Mouse (Mus musculus) layer of hippocampus, postnatal 10 days (tissue): ENCODE data around the gene Mmd. TPM values are rescaled to one million over a fixed set of nuclear protein-coding genes. Genes with fewer than 3 reads are reported as not detected.

Experiments
- DNase-seq, 2 experiments: peaks; one replicate each; pipeline ENCODE4 v3.0.0; 2021; ENCODE audit warnings: low spot score in 2 of 2
- long read RNA-seq: library from polyadenylated mRNA; stranded (forward); transcript quantifications from one replicate; pipeline ENCODE4 v2.0.0, GENCODE M21; 2023
- total RNA-seq, 2 experiments: library from RNA; stranded (reverse); gene quantifications; 2 replicates each; pipeline ENCODE4 v1.2.3; 2021

Mmd gene
- total RNA-seq = 100 to 1,000 TPM; 311 to 324 TPM
- long read RNA-seq, transcript Mmd-201 (7 exons, 2,677 nt) = major isoform, 120 of 178 reads
- long read RNA-seq, partial matches to known transcripts = 45 of 178 reads
- long read RNA-seq, other reads (novel, unspliced or antisense) = 12 of 178 reads

DNA sequence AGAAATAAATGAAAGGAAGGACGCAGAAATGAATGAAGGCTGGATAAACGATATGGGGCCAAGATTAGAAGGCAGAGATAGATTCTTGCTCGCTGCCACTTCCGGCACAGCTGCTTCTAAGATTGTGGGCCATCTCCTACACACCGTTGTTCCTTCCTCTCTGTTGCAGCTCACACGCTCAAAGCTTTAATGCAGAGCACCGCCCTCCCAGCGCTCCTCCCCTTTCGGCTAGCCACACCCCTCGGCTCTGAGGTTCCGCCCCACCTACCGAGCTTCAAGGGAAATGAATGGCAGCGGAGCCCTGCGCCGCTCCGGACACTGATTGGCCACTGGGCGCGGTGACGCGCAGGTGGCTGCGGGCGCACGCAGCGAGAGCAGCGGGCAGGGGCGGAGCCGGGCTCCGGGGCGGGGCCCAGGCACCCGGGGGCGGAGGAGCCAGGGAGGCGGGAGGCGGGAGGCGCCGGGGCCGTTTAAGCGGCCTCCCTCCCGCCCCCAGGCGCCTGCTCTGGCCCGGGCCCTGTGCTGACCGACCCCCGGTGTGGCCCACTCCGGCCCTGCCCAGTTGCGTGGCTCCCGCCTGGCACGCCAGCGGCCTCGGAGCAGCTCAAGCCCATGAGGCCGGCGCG lies at the start of gene Mmd:
Gene Mmd (plus strand): TSS at position 432 of the 626 bp plus-strand sequence.
- DNase-seq = peak; percentile 96 to 97

DNA sequence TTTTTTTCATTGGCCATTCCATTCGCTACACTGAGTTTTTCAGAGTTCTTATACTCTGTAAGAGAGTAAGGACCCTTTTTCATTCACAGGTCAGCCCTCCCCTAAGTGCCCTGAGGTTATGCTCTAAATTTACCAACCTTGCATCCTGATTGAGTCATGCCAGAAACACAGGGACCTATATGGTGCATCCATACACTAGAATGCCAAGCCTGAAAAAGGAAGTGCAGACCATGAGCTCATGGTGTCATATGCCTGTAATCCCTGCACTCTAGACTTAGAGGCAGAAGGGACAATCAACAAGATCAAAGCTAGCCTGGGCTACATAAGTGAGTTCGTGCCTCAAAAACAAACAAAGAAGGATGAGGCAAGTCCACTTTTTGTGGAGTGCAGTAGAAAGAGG lies 48.4 kb upstream of the Mmd start:
- DNase-seq = no peak

DNA sequence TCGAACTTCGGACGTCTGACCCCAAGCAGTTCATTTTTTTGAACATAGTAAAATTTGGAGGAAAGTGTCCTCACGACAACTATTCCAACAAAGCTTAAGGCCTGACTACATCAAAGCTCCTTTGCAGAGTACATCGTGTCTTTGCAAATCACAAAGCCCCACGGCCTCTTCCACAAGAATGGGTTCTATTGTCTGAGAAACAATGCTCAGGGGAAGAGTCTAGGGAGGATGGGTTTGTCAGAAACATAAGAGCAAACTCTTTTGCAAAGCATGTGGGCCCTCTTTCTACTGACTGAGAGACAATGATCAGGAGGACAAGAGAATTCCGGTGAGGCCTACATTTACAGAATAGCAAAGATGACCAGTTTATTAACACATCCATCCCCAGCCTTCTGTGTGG lies 35.0 kb upstream of the Mmd start:
- DNase-seq = no peak

DNA sequence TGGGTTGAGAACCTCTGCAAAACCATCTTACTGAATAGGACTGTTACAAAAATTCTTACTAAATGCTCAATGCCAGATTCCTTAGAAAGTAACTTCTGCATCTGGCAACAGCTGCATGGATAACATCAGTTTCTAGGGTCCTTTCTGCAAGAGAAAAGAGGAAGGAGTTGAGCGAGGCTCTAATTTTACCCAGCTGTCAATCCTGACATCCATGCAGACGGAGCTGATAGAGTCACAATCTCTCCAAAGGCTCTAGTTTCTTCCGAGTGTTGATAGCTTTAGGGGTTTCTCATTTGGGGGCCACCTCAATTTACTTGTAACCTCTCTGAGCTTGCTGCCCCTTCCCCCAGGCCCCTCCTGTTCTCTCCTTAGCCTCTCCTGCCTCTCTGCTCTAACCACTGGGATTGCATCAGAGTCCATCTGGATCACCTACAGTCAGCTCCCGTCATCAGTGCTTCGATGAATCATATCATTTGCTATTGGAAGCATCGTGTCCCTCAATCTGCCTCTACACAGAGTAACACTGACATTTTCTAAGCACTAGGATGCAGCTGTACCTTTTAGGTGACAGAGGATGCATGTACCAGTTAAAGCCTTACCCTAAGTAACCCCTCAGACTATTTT lies 29.1 kb upstream of the Mmd start:
- DNase-seq = no peak

DNA sequence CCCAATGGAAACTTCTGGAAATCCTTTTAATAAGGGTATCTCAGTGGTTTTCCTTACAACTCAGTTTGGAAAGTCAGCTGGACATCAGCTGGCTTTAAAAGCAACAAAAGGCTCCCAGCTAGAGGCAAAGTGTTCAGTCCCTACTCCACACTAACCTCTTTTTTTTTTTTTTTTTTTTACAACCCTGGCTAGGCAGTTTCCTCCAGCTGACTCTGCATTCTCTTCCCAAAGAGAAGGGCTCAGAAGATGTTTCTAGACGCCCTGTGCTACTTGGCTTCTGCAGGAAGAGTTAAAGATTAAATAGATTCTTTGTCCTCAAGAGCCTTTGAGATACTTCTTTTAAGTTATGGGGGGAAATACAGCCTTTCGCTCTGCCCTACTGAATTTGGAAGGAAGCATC lies 28.5 kb upstream of the Mmd start:
- no peak for DNase-seq

DNA sequence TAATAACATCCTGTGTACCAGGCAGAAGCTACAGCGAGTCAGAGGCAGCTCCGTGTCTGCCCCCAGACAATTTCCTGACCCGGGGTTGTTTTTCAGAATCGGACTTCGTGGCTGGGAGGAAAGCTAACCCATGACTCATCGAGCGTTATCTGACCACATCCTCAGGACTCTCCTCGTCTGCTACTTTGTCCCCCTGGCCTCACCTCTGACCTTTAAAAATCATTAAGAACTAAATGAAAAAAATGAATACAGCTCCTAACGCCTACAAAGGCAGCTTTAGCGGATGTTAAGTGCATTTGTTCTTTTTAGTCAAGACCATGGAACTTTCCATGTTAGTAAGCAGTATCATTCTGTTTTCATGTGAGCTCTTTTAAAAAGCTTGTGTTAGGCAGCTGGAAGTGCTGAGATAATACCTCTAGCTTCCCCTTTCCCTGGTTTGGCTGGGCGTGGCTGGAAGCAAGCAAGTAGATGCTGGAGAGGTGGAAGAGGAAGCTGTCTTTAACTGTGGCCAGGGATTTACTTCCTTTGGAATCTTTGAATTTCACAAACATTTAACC lies 24.3 kb upstream of the Mmd start:
- DNase-seq = no peak

DNA sequence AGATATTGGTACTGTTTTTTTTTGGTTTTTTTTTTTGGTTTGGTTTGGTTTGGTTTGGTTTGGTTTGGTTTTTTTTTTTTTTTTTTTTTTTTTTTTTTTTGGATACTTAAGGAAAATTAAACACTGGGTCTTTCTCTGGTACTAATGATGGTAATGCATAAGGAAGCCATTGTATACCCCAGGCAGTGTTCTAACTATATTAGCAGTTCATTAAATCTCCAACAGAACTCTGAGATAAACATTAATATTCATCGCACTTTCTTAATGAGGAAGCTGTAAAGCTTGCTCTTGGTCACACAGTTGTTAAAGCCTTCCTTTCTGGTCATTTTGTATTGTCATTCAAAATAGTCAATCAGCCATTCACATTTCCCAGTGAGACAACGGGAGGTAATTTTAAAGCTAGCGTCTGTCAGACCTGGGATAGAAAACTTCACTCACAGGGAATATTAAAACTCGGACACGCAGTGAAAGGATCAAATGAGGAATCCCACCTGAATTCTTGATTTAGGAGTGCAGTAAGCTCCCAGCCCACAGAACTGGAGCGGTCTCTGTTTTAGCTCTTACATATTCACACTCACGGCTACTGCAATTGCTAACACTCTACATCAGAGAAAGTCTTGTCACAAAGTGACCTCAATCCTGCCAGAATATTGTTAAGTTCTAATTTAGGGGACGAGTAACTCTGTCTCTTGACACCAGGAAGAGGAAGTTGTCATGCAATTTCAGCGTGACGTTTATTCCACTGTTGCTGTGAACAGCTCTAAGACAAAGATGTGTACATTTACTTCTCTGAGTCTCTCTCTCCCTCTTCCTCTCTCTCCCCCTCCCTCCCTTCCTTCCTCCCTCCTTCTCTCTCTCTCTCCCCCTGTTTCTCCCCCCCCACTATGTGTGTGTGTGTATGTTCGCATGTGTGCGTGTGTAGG lies 22.0 kb upstream of the Mmd start:
- no peak for DNase-seq

DNA sequence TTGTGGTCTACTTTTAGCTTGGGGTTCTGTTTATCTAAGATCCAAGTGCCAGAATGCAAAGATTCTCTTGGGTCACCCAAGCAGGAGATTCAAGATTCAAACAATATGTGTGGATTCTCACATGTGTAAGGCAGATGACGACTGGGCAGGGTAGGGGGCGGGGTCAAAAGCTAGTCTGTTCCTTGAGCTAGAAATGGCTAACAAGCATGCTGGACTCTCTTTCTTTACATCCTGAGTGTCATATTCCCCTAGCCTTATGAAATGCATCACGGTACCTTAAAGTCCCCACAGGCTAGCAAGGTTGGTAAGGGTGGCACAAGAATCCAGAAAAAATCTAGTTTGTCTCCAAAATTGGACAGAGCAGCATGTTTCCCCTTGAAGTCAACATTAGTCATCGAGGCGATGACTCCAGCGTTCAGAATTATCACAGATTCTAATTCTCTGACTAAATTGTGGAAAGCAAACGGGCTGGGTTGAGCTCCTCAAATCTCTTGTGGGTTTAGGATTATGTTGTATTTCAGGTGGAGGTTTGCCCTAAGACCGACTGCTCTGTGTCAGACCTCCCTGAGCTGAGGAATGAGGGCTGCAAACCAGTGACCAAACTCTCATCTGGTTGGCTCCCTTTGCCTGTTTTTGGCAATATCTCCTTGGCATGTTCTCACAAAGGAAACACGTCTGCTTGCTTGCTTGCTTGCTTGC lies 20.9 kb upstream of the Mmd start:
- DNase-seq = no peak

DNA sequence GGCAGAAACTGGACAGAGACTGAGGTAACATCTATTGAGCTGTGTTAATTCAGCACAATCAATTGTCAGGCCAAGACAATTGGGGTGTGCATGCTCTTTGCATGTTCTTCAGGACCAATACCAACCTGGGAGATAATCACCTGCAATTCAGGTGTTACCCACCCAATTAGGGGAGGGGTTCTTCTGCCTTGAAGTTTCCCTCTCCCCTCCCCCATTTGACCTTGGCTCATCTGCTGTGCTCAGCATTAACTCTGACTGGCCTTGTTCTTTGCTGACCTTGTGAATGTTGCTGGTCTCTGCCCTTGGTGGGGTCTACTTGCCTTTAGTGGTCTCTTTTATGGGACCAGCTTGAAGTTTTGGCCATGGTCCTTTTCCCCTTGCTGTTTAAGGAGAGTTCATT lies 19.5 kb upstream of the Mmd start:
- no peak for DNase-seq

DNA sequence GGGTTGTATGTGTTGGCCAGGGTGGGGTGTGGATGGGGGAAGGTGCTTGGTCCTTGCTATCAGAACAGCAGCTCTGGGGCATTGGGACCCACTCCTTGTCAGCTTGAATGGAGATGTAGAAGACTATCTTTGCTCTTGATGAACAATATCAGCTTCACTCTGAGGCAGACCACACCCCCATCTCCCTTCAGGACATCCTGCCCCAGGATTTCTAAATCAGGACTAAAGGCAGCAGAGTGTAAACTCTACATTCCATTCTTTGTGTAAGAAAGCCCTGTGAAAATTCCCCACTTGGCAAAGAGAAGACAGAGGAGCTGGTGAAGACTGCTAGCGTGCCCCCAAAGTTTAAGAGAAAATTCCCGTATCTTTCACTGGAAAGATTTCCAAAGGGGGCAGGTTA lies 18.6 kb upstream of the Mmd start:
- DNase-seq = no peak

DNA sequence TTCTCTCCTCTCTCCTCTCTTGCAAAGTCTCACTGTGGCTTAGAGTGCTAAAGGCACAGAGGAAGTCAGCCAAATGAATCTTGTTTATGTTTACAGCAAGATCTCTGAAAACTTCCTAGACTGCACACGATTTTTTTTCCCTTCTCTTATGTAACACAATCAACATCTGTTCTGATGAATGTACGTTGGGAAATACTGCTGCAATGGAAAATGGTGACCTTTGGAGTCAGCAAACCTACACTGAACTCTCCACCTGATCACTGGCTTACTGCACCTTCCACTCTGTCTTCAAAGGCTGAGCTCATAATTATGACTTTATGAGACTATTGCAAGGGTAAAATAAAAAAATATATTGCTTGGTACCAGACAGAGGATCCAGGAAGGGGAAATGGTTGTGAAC lies 17.6 kb upstream of the Mmd start:
- no peak for DNase-seq

DNA sequence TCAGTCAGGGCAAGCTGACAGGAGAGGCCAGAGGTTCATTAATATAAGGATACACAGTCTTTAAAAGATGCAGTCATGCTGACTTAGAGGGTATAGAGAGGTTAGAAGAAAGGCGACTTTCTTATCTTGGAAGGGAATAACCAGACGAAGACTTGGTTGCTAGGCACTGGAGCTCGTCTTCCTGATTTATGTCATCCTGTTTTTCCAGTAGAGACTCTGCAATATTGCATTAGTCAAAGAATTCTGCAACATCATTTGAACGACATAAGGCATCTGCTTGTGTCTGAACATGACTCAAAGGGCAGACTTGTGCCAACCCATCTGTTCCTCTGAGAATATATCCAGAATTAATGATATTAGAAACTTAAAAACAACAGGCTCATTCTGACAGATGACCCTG lies 16.6 kb upstream of the Mmd start:
- DNase-seq = no peak

DNA sequence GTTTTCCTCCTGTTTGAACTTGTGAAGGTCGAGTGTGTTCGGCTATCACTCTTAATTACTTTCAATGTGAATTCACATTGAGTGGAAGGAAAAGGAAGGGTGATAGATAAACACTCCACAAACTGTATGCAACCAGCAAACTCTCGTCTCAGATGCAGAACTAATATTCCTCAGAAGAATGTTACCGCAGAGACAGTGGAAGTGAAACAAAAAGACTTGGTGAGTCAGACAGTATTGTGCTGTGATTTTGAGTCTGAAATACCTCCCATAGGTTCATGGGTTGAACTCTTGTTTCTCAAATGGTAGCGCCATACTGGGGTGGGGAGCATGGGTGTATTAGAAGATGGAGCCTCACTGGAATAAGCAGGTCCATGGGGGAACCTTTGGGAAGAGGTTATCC lies 14.0 kb upstream of the Mmd start:
- no peak for DNase-seq

DNA sequence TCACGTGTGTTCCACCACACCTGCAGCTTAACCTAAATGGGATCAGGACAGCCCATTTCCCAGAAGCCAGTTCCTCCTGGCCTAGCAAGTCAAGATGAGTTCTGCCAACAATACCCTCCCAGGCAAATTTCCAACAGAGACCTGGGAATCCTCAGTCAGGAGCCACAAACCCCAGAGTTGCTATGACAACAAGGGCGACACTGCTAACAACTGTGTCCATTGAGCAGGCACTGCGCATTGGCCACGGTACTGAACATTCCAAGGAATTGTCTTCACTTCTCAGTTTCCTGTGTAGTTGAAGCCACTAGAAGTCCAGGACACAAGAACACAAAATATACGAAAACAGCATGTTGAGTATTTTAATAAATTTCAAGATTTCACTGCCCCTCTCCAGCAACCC lies 11.6 kb upstream of the Mmd start:
- DNase-seq = no peak

DNA sequence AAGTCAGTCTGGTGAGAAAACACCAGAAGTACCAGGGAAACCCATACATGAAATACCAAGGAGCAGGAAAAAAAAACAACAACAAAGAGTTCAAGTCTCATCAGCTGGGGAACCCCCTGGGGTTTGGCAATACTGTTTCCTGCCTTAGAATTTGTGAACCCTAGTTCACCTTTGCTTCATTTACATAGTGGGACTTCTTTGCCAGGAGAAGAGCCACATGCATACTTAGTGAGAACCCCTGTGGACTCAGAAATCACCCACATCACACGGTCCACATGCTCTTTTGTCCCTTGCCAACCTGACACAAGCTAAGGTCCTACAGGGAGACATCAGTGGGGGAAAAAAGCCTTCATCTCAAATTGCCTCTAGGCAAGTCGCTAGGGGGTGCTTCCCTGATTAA lies 10.6 kb upstream of the Mmd start:
- no peak for DNase-seq

DNA sequence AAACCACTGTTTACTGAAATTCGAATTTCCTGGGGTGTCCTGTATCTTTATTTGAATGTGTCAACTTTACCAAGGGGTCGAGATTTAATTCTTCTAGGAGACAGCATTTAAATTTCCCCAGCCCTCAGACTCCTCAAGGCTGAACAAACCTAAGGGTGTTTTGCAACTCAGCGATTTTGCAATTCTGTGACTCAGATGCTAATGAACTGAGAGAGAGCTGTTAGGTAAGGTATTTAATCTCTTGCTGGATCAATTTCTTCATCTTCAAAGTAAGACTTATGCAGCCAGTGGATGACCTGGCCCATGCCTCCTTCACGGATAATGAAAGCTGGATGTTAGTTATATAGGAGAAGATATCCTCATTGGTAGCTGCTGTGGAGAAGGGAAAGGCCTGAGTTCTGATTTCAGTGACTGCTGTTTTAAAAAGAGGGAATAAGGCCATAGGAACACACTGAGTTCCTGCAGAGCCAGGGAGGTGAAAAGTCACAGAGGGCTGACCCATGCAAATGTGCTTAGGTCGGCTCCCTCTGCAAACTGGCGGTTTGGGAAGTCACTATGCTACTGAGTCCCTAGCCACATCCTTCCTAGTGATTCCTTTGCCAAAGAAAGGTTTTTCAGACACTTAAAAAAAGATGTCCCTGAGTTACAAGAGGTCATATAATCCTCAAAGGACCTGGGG lies 8.5 kb upstream of the Mmd start:
- DNase-seq = no peak

DNA sequence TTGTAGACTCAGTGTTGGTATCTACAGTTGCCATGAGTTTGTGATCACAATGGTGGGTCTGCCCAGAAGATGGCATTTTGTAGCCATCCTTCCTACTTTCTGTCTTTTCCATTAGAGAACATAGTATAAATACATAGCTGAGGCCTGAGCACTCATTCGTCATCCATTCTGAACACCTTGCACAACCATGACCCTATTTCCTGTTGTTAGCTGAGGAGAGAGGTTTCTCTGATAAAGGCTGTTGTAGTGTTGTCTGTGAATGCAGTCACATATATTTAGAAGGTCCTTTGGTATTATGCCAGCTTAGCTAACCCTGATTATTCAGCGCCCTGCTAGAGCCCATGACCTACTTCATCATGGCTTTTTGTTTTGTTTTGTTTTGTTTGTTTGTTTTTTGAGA lies 7.4 kb upstream of the Mmd start:
- DNase-seq = no peak

DNA sequence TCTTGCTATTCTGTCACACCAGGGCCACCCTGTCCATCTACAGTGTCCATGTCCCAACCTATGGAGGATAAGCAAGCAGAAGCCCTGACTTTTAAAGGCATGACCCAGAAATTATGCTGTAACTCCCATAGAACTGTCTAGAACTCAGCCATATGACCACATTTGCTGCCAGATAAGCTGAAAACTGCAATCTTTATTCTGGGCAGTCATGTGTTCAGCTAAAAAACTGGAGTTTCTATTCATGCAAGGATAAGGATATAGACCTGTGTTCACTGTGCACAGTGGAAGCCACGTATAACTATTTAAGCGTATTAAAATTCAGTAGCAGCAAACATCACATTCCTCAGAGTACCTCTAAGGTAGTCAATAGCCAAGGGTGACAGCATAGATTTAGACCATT lies 6.0 kb upstream of the Mmd start:
- no peak for DNase-seq

DNA sequence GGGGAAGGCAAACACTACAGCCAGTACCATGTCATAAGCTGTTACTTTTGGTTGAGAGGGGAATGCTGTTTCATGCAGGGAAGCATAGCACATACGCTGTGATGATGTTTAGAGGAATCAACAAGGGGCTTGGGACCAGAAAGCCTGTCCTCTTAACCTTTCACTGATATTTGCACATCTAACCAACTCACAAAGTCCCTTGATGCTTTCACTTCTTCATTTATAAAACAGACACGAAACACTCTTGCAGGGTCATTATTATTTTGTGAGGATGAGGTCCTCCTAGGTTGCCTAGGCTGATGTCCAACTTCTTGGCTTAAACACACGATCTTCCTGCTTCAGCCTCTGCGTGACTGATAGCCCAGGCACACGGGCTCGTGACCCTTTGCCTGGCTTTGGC lies 3.6 kb upstream of the Mmd start:
- DNase-seq = no peak

DNA sequence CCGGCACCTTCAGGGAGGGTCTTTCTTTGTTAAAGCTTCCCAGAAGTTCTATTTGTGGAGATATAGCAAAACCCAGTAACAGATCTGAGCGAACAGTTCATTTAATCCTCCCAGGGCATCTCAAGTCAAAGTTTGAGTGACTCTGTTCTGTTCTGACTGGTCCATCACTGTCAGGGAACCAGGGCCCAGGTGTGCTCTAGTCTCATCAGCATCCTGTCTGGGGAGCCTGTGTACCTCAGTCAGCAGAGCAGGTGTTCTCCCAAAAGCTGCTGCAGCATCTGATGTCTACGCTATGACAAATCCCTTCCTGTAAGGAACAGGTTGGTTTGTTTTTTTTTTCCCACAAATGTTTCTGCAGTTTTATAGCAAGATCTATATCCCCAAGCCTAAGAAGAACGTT lies 2.6 kb upstream of the Mmd start:
- no peak for DNase-seq

DNA sequence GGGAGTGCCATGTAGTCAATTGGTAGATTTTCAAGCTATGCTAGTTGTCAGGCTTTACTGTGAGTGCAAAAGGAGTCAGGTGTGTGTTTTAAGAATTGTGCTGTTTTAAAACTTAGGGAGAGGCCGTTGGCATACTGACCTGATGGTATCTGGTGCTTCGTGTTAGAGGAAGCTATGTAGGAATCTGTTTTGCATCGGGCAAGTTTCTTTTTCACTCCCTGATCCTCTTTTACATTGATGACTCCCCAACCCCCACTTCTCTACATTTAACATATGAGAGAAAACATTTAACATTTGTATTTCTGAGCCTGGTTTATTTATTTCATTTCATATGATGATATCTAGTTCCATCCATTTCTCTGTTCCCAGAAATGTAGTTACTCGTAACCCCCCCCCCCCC lies 1.5 kb upstream of the Mmd start:
- no peak for DNase-seq
